Mouse (Mus musculus) right cerebral cortex, postnatal 10 days (tissue): ENCODE results near the gene Atp2b1.

Source experiments
- DNase-seq, 2 experiments: peaks; one replicate each; pipeline ENCODE4 v3.0.0; 2021; ENCODE audit warnings: low spot score in 2 of 2

The Atp2b1 gene

GRCm38 (mm10) chr10:98913961-98914809 is at the start of gene Atp2b1:
Gene Atp2b1, plus strand, starts transcription at chr10:98914406.
- peak; percentile 97 for DNase-seq

GRCm38 (mm10) chr10:98864851-98865250 is 49.4 kb upstream of the Atp2b1 start:
- no peak for DNase-seq

- DNase-seq = no peak
These were observed 47.3 kb upstream of the Atp2b1 start for GRCm38 (mm10) chr10:98866836-98867370.

GRCm38 (mm10) chr10:98868351-98868908 is 45.8 kb upstream of the Atp2b1 start:
- DNase-seq = no peak

GRCm38 (mm10) chr10:98877855-98878254 is 36.4 kb upstream of the Atp2b1 start:
- DNase-seq = no peak

GRCm38 (mm10) chr10:98878636-98879035 is 35.6 kb upstream of the Atp2b1 start:
- no peak for DNase-seq

DNA sequence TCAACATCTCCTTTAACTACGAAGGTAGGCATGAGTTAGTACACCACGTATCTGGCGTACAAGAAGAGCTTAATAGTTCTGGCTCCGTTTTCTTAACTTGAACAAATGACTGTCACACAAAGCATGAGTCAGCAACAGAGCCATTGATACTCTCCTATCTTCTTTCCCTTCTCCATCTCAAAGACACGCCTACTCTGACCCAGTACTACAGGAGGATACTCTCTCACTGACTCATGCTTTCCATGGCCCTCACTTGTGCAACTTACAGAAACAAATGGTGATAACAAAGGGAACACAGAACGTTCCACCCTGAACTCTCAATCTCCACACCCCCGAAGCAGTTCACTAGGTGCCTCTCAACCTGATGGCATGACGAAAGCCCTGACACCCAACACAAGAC is 34.1 kb upstream of the Atp2b1 start:
- DNase-seq = no peak

- DNase-seq = no peak
These were observed 33.5 kb upstream of the Atp2b1 start for GRCm38 (mm10) chr10:98880711-98881110.

GRCm38 (mm10) chr10:98881492-98881891 is 32.7 kb upstream of the Atp2b1 start:
- DNase-seq = no peak

DNA sequence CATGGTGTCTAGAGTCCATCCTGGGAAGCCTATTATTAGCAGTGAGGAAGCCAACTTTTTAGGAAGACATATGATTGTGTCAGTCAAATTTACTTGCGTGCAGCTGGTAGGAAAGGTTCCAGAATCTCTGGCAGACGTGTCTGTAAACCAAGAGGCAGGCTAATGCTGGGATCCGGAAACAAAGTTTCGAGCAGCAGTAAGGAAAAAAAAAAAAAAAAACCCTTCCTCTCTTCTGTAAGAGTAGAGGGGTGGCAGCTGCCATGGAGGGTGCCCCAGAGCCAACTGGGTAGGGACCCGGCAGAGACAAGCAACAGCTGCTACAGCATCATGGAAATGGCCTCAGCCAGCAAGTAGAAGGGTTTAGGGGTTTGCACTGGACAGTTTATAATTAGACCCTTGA is 31.6 kb upstream of the Atp2b1 start:
- DNase-seq = no peak

- no peak for DNase-seq
These were observed 29.8 kb upstream of the Atp2b1 start for GRCm38 (mm10) chr10:98884445-98884844.

GRCm38 (mm10) chr10:98886770-98887271 is 27.4 kb upstream of the Atp2b1 start:
- DNase-seq = no peak

DNA sequence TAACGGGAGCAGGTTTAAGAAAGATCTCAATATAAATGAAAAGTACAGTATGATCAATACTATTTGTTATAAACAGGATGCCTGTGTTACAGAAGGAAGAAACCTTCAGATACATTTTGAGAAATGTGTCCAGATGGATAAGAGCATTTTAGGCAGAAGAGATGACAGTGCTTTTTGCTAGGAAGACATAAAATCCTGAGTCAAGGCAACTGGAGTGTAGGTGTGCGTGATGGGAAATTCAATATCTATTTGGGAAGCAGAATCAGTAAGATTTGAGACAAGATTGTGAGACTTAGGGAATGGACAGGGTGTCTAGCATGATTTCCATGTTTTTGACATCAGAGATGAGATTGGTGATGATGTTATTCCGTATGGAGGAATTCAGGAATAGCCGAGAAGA is 22.8 kb upstream of the Atp2b1 start:
- no peak for DNase-seq

- DNase-seq = no peak
These were observed 16.7 kb upstream of the Atp2b1 start for GRCm38 (mm10) chr10:98897507-98897906.

GRCm38 (mm10) chr10:98897913-98898748 is 16.1 kb upstream of the Atp2b1 start:
- DNase-seq = no peak

GRCm38 (mm10) chr10:98901533-98901932 is 12.7 kb upstream of the Atp2b1 start:
- DNase-seq = no peak

GRCm38 (mm10) chr10:98905987-98906386 is 8.2 kb upstream of the Atp2b1 start:
- no peak for DNase-seq

DNA sequence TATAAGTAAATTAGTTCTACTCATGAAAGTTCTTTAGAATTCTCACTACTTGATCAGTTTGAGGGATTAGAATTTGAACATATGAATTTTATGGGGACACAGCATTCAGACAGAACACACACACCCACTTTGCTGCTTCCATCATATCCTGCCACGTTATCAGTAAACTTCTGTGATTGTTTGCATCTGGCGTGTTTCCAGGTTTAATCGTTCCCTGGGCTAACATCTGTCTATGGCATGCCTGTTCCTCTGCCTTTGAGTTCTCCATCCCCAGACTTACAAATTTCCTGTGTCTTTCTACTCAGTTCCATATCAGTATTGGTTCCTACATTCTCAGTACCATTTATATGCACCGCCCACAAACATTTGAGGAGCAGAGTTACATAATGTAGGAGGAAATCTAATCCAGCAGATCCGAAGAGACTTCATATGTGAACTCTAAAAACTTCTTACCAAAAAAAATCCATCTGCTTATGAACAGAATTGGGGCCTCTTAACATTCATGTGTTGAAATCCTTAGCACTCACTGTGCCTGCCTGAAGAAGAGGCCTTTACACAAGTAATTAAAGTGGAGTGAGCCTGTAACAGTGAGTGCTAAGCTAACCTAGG is 7.2 kb upstream of the Atp2b1 start:
- no peak for DNase-seq

GRCm38 (mm10) chr10:98913610-98913960 is 621 bp upstream of the Atp2b1 start:
- no peak for DNase-seq

DNA sequence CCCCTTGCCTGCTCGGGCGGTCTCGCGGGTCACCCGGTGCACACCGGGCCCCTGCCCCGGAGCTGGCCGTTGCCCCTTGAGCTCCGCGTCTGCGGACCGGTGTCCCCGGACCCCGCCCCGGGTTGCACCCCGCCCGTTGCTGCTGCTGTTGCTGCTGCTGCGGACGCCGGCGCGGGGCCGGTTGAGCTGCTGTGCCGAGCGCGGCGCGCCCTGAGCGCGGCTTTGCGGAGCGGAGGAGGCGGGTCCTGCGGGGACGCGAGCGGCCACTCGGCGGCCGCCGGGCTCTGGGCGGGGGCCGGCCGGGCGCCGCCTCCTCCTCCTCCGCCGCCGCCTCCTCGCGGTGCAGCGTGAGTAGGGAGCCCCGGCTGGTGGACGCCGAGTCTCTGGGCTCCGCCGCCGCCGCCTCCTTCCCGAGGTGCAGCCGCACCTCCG is 620 bp downstream of the Atp2b1 start:
- peak; percentile 87 to 91 for DNase-seq

DNA sequence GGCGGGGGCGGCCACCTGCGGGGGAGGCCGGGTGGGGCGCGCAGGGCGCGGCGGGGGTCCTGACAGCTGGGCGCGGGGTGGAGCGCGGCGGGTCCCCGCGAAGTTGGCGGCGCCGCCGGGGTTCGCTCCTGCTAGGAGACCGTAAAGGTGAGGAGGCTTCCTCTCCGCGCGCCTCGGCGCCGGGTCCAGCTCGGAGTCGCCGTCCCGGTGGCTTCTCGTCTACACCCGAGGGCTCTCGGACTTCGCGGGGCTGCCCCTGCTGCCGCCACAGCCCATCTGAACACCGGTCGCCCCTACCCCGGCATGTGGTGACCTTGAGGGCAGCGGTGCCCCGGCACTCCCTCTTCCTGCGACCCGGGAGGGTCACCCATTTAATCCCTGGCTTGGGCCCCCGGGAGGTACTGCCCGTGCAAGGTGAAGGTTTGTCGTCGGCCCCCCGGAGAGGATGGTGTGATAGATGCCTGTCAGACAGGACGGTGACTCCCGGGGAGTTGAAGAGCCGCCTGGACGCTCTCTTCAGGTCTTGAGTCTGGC is 1.3 kb downstream of the Atp2b1 start:
- peak; percentile 57 for DNase-seq
